Mouse (Mus musculus): ENCODE measurements around the gene Rbmxl1. TPM values are rescaled to one million over a fixed set of nuclear protein-coding genes. Genes with fewer than 3 reads are reported as not detected.
A peak's percentile ranks its signal among the peaks of the same experiment; 100 is the strongest.
"Not testable (repeated sequence)": the region's sequence is repeated elsewhere in the genome, so short reads cannot be mapped to it uniquely, and the experiment has no call there.

Gene Rbmxl1
- 10 to 100 TPM; 18.2 to 20.1 TPM for total RNA-seq (2021)

DNA sequence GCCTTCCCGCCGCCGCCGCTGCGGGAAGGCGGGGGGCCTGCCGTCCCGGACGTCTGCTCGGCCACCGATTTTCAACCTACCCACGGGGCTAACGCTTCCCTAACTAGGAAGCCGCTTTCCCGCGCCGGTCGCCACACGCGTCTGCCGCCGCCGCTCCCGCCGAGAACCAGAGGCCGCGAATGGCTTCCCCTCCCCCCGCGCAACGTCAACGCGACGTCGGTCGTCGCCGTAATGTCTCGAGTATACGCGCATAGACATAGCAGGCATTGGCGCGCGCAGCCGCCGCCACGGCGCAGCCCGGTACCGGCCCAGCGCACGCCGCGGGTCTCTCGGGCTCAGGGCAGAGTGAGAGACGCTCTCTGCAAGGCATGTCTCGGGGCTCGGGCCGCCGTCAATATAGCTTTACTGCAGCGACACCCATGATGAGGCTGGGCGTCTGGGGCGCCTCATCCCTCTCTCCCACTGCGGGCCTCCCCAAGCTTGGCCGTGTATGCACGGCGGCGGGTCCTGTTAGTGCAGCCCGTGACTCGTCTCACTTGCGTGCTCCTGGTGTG, at the start of gene Rbmxl1:
Gene Rbmxl1 (minus strand): TSS at position 180 of the 554 bp plus-strand sequence.
- peak; percentile 67 for DNase-seq (ENCODE audit: low spot score)
- intact Hi-C loops (cut with DNase I): loop anchor here (2.0 kb wide), 1 partner anchor 312 kb away; the partner anchor contains the start of gene Lsm6

DNA sequence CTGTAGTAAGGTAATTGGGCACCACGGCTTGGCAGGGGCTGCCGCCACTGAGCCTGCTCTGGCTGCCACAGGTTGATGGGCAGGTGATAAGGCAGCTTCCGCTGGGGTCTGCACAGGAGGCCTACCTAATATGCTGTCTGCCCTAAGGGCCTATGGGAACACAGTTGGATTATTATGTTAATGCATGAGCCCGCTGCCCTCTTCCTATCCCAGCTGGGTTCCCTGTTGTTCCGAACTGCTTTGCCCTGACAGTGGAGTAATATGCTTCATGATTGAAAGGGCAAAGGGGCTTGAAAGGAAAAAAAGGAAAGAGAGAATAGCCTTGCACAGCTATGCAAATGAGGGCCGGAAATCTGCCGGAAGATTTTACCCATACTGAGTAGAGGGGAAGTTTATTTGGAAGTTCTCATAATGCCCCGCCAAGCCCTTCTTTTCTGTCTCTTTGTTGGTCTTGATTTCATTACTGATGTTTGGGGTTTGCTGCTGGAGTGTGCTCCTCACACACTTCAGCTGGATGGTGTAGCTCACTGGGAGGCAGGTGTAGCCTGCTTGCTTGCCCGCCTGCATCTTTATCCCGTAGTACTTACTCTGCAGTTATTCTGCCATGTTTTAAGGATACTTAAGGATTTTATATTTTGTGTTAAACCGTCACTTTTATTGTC, 48.2 kb upstream of the Rbmxl1 start:
- DNase-seq (ENCODE audit: low spot score): no peak
- intact Hi-C loops (cut with DNase I): no loop called here

DNA sequence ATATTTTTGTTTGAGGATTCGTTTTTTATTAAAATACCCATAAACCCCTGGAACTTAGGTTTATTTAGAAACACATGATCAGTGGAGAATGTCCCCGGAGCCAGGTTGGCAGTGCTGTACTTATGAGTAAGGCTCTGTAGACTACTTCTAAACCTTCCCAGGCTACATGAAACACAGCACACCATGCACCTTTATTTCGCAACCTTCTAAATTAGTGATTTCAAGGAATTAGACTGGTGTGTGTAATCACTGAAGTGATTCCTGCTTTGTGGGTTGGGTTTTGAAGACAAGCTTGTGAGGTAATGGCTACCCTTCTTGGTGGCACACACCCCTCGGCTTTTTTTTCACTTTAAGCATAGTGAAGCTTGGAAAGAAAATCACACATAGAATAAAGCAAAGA, 47.1 kb upstream of the Rbmxl1 start:
- intact Hi-C loops (cut with DNase I): no loop called here
- DNase-seq (ENCODE audit: low spot score): no peak

DNA sequence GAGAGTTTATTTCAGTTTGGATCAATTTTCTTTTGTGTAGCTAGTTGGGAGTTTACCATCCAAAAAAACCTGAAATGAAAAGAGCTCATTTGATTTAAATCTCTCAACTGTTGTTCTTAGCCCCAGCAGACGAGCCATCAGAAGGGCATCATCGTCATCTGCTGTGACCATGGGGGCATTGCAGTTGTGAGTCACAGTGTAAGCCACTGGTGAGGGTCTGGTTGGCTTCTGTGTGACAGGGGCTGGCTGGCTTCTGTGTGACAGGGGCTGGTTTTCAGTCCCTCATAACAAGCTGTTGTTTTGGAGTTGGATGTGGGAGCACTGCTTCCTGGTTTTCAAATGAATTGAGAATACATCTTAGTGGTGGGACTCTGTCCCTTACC, 42.0 kb upstream of the Rbmxl1 start:
- DNase-seq (ENCODE audit: low spot score): no peak
- intact Hi-C loops (cut with DNase I): no loop called here

DNA sequence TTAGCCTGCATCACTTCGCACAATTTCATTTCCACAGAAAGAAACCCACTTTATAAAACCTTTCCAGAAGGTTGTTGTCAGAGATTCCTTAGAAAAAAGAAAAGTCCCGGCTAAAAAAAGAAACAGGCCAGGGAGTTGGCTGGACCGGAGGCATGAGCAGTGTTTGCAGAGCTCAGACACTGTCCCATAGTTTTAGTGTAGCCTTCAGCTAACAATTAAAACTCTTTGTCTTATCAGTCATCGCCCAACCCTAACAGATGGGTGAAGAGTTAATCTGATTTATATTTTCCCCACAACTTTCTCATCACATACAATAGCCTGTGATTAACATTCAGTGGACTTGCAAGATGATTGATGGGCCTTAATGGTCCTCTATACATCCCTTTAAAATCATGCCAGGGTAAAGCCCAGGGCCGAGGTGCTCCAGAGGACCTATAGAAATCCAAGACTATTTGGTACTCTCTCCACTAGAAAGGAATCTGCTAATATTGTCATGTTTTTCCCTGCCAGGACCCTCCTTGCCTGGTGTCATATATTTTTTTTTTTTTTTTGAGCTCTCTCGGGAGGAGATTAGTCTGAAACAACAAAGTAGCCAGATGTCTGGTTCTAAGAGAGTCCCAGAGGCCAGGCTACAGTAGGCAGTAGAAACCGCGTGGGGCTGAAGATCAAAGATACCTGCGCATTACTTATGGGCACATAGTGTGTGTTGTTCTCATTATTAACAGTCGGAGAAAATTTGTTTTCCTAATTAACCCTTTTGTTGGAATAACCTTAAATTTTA, 41.5 kb upstream of the Rbmxl1 start:
- intact Hi-C loops (cut with DNase I): no loop called here
- no peak for DNase-seq (ENCODE audit: low spot score)

DNA sequence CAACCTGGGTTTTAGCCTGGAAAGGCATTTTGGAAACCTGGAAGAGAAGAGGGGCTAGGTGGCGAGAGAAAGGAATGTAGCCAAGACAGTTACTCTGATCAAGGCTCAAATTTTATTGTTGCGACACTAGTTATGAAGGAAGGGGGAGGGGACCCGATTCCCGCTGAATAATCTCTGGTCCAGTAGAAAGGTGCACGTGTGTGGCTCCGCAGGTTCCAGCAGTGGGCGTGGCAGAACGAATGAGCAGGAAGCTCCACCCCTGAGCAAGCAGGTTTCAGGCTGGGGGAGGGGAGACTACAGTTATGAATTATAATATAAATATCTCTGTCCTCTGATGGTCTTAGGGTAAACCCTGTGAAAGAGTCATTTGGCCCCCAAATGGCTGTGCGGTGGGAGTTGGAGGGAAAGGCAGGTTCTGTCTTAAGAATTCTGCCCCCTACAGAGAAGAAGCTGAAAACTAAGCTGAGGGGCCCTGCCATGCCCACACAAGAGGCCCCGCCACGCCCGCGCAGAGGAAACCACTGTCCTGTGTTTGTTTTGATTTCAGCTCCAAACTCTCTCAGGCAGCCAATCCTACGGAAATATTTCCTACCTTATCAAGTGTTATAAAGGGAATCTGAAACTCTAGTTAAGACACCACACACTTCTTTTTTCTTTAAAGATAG, 36.6 kb upstream of the Rbmxl1 start:
- DNase-seq (ENCODE audit: low spot score); intact Hi-C loops (cut with DNase I): not testable (repeated sequence)

DNA sequence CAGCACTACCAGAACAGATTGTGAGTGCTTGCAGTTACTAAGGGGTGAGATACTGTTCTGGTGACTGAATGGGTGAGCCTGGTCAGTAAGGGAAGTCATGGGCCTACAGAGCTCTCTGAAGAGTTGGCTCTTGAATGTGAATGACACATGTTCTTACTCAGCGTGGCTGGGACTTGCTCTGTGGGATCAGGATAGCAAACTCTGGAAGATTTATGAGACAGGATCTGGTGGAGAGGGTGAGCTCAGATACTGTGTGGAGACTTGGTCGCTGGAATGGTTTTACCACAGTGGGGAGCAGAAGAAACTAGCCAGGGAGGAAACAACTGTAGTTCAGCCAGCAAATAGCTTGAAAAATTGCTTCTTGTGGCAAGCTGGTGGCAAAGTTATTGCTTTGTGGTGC, 35.8 kb upstream of the Rbmxl1 start:
- intact Hi-C loops (cut with DNase I): no loop called here
- DNase-seq (ENCODE audit: low spot score): no peak

DNA sequence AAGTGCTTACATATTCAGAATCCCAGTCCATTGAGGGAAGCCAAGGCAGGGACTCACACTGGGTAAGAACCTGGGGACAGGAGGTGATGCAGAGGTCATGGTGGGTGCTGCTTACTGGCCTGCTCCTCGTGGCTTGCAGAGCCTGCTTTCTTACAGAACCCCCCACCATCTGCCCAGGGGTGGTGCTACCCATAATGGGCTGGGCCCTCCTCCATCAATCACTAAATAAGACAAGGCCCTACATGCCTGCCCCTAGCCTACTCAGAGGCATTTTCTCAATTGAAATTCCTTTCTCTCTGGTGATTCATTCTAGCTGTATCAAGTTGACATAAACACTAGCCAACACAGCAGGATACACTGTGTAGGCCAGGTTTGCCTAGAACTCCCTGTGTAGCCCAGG, 34.9 kb upstream of the Rbmxl1 start:
- intact Hi-C loops (cut with DNase I): no loop called here
- DNase-seq (ENCODE audit: low spot score): no peak

DNA sequence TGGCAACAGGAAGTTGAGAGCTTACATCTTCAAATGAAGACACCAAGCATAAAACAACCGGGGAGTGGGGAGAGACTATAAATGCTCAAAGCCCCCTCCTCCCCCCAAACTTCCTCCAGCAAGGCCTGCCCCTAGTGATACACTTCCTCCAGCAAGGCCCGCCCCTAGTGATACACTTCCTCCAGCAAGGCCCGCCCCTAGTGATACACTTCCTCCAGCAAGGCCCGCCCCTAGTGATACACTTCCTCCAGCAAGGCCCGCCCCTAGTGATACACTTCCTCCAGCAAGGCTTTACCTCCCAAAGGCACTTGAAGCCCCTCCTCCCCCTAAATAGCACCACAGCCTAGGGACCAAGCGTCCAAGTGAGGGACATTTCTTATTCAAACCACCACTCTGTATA, 34.0 kb upstream of the Rbmxl1 start:
- intact Hi-C loops (cut with DNase I); DNase-seq (ENCODE audit: low spot score): not testable (repeated sequence)

DNA sequence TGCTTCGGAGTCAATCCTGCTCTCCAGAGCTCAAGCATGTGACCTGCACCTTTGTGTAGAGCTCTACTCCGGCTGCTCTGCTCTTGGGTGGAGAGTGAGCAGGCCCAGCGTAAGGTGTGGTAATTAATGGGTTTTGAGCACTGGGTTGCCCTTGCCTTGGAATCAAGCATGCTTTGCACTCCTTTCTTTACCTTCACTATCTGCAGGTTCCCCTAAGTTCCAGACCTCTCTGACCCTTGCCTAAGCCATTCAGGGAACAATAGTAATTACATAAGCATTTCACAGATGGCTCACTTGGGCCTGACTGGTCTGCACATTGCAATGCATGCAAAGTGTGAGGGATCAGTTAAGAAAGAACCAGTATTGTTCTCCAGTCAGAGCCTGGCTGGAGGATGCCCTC, 29.1 kb upstream of the Rbmxl1 start:
- intact Hi-C loops (cut with DNase I): no loop called here
- no peak for DNase-seq (ENCODE audit: low spot score)

DNA sequence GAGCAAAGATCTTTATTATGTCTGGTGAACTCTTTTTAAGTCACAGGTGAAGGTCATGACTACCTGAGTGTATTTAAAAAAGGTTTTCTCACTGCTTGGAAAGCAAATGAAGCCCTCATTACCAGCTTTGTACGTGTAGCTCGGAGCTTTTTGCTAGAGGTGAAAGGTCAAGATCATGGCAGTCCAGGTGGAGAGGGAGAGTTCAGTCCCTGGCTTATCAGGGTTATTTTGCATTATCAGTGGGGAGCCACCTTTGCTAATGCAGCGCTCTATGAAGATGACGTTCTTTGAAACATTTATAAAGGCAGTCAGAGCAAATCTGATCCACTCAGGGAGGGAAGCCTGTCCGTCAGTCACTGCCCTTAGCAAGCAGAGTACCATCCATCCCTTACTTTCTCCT, 28.0 kb upstream of the Rbmxl1 start:
- intact Hi-C loops (cut with DNase I): no loop called here
- no peak for DNase-seq (ENCODE audit: low spot score)

DNA sequence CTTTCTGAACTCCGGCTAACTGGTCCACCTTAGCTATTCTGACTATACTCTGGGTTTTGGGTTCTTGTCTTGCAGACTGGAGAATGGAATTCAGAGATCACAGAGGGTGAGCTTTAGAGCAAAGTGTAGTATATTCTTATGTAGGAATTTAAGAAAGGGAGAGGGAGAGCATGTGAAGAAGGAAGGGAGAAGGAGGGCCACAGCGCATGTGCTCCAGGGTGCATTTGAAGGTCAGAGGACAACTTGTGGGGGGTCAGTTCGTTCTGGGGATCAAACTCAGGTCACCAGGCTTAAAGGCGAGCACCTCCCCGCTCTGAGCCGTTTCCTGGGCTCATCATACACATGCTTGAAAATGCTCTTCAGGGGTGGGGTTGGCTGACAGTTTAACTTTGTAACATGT, 25.3 kb upstream of the Rbmxl1 start:
- no peak for DNase-seq (ENCODE audit: low spot score)
- intact Hi-C loops (cut with DNase I): no loop called here

DNA sequence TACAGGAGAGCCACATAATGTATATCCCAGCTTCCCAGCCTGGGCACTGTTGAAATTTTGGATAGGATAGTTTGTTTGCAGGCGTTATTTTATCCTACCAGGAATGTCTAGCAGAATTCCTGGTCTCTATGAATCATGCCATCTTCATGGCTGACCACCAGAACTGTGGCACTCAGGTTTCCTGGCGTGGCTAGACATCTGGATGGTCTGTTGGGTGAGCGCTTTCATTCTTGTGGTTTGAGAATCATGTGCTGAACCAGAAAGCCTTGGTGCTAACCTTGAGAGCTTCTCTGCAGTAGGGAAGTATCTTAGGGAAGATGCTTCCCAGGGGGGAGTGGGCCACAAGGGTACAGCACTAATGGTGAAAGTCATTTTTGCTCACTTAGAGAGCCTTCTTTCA, 6.4 kb upstream of the Rbmxl1 start:
- DNase-seq (ENCODE audit: low spot score): no peak
- intact Hi-C loops (cut with DNase I): no loop called here

DNA sequence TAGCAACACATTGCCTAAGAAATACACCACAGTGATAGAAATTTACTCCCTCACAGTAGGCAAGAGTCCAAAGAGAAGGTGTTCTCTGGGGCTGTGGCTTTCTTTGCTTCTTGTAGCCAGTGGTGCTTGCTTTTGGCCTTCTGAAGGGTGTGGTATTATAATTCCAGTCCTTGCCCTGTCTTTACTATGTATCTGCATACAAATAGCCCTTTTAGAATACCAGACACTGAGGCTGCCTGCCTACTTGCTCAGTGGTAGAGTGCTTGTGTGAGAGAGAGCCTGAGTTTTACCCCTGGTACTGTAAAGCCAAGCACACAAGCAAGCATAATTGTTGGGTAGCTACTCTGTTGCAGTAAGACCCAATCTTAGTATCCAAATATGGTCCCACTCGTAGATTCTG, 6.0 kb upstream of the Rbmxl1 start:
- intact Hi-C loops (cut with DNase I): loop anchor here (5.0 kb wide), 2 partner anchors 113 to 133 kb away; no protein-coding TSS in a partner anchor
- DNase-seq (ENCODE audit: low spot score): no peak

DNA sequence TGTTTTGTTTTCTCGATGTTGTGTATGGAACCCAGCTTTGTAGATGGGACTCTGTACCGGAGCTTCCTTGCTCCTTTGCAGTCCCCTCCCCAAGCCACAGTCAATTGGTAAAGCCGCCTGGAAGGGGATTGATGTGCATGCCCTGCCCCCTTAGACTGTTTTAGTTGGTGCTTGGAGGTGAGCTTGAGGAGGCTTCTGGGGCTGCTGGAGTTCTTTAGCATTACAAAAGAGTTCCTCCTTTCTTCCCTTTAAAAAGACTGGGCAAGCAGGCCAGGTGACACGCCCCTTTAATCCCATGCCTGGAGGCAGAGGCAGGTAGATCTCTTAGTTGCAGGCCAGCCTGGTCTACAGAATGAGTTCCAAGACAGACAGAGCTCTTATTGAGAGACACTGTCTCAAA, 4.4 kb upstream of the Rbmxl1 start:
- DNase-seq (ENCODE audit: low spot score): no peak
- intact Hi-C loops (cut with DNase I): loop anchor here (5.0 kb wide), 2 partner anchors 114 to 134 kb away; no protein-coding TSS in a partner anchor

DNA sequence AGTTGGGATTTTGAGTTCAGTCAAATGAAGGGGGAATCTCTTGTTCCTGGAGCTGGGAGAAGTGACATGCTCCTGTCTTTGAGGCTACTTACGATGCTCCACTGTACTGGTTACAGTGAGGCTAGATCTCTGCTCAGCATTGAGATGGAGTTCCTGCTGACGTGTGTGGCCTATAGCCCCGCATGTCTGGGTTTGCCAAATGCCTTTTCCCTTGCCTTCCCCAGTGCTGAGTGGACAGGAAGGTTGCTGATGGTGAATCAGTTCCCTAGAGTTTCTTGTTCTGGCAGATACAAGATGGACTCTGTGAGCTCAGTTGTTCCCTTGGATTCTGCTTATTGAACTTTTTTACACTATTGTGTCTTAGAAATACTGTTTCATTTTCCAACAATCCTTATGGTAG, 2.2 kb upstream of the Rbmxl1 start:
- intact Hi-C loops (cut with DNase I): loop anchor here (5.0 kb wide), 2 partner anchors 116 to 136 kb away; no protein-coding TSS in a partner anchor
- no peak for DNase-seq (ENCODE audit: low spot score)

DNA sequence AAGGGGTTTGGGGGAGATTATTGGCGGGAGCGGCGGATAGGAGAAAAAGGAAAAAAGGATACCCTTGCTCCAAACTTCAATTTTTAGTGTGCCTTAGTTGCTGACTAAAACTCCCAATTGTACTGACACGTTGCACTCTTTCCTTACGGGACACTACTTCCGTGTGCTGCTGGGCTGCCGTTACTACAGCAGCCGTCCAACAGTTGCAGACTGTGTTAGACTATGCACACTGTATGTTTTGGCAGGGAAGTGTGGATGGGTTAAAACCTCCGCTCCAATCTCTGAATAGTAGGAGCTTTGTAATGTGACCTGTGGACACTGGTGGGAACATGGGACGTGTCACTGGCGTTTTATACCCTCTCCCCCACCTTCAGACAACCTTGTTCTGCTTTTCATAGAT, 1.4 kb upstream of the Rbmxl1 start:
- intact Hi-C loops (cut with DNase I): loop anchor here (5.0 kb wide), 2 partner anchors 117 to 137 kb away; no protein-coding TSS in a partner anchor
- DNase-seq (ENCODE audit: low spot score): no peak

DNA sequence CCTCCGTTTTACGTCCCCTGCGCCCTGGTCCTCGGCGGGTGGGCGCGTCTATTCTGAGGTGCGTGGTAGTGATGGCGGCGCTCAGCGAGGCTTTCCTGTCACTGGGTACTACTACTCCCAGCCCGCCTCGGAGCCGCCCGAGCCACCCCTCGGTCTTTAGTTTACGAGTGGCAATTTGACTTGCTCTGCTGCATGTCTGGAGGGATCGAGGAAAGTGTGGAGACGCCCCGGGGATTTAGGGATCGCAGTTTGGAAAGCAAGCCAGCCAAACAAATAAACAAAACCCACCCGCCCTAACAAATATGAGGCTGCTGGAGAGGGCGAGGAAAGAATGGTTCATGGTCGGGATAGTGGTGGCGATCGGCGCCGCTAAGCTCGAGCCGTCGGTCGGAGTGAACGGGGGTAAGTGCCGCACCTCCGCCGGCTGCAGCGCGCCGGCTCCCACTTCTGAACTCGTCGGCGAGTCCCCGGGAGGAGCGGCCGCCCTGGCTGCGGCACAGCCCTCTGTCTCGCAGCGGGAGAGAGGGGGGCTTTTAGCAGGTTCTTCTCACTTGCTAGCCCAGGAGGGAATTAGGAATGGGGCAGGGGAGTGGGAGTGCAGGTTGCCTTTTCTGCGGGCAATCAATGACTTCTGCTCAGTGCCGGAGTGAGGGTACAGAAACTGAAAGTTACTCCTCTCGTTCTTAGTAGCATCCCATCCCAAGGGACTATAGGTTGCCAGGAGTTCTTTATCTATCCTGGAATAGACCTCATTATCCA, 754 bp upstream of the Rbmxl1 start, which contains the start of gene Slc10a7:
Gene Slc10a7 (plus strand): TSS at position 74 of the 759 bp plus-strand sequence.
- intact Hi-C loops (cut with DNase I): loop anchor here (2.0 to 5.0 kb wide), 3 partner anchors 118 to 311 kb away; partner anchors contain the start of gene Lsm6
- peak; percentile 60 for DNase-seq (ENCODE audit: low spot score)

DNA sequence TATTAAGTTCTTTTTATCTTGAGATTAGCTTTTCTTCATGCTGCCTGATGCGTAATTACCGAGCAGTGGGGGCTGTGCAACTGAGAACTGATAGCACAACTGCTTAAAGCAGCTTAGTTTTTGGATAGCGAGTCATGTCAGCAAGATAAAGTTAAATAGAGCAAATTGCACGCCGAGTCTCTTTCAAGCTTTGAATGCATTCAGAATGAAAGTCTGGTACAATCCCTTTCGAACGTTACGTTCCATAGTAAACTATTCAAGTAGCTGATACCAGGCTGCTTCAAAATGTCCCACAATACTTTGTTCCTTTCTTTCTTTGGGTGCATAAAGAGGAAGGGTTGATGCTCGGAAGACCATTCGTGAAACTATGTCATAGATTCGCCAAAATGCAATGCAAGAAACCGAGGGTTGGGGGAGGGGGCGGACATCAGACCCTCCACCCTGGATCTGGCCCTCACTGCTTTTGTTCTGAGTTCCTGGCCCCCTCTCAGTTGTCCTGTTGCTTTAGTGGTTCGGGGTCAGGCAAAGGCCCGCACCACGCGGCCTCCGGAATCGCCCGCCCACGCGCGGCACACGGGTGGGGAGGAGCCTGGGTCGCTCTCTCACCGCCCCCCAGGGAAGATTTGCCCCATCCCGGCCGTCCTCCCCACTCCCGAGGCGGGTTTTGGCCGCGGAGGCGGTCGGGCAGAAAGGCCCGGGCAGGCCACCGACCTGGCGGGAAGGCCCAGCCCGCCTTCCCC, 549 bp downstream of the Rbmxl1 start:
- DNase-seq (ENCODE audit: low spot score): peak; percentile 23
- intact Hi-C loops (cut with DNase I): loop anchor here (2.0 kb wide), 1 partner anchor 313 kb away; the partner anchor contains the start of gene Lsm6

Data from heart, postnatal 25 days (tissue).